Mouse (Mus musculus): ENCODE results near the gene Rpap3.

The Rpap3 gene

DNA sequence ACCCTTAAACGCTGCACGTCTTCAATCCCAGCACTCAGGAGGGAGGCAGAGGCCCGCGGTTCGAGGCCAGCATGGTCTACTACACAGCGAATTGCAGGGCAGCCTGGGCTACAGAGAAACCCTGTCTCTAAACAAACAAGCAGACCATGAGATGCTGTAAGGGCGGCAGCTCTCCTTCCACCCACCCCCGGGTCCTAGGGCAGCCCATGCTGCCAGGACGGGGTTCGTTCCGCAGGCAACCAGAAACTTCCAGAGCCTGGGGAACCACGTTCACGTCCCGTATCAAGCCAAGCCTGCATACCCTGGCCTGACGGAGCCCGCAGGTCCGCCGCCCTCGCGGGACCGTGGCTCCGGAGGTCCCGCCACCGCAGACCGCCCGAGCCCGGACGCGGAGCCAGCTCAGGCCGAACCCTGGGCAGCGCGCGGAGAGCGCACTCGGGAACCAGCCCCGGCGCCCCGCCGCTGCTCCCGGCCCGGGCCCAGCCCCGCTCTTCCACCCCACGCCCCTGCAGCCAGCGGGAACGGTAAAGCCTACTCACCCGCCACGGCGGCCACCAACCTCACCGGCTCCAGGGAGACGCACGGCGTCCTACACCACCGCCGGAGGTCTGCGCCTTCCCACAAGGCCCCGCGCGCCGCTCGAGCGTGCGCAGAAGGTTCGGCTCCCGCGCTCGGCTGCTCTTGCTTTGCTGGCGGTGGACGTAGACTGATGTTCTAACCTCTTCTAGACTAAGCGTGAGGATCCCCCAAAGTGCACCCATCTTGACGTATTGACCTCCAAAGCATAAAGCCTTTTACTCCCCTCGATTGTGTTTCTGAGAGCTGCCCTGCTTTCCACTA is at the start of gene Rpap3:
Rpap3 (minus strand) TSS at position 615 of the 840 bp plus-strand sequence.
- peak; percentile 84 for DNase-seq (ENCODE audit: low spot score)

- DNase-seq (ENCODE audit: low spot score) = no peak
Measured at GRCm38 (mm10) chr15:97755361-97755760, 49.7 kb upstream of the Rpap3 start.

DNA sequence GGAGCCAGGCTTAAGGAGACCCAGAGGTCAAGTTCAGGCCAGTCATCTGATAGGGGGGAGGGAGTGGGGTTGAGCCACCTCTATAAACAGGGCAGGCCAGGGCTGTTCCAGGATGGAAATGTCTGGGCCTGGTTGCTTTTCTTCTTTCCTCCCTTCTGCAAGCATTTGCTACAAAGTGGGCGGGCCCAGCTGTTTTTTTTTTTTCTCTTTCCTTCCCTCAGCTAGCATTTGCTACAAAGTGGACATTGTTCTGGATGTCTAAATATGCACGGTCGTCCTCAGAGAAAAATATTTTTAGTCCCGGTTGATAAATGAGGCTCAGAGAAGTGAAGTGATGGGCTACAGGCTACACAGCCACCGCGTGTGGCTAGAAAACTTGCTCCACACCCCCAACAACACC is 48.9 kb upstream of the Rpap3 start:
- DNase-seq (ENCODE audit: low spot score) = no peak

DNA sequence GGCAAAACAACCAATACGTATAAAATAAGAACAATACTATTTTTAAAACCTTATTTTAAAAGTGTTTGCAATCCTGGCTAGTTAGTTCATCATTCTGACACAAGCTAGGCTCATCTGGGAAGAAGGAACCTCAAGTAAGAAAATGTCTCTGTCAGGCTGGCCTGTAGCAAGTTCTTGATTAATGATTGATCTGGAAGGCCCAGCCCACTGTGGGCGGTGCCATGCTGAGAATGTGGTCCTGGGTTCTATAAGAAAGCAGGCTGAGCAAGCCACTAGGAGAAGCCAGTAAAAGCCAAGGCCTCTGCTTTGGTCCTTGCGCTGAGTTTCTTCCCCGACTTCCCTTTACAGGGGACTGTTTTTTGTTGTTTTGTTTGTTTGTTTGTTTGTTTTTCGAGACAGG is 46.9 kb upstream of the Rpap3 start:
- DNase-seq (ENCODE audit: low spot score) = no peak

DNA sequence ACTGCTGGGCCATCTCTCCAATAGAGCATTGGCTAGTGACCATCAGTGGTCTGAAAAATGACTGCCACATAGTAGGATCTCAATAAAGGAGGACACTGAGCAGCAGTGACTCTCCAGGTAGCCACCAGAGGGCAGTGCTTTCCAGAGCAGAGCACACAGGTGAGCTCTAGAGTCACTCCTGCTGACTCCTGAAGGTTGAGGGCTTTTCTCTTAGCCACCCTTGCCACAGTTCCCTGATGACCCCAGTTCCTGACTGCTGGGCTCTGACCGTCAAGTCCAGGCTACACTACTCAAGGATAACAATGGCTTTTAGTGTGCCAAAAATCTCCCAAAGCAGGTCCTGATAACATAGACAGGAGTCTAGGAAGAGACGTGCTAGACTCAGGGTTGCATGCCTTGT is 46.1 kb upstream of the Rpap3 start:
- no peak for DNase-seq (ENCODE audit: low spot score)

DNA sequence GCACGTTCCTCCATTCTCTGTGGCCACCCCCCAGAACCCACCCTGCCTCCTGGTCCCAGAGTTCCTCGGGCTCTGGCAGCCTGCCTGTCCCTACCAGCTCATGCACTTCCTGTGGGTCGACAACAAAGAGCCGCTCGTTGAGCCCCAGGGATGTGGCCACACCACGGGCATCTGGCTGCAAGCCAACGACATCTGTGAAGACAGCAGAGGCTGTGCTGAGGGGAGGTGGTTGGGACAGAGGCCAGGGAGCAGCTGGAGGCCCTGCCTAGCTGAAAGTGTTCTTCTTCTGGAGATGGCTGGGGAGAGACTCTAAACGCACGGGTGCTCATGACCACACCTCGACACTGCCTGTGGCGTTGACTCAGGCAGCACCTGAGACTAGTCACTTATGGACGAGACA is 45.1 kb upstream of the Rpap3 start:
- peak; percentile 59 for DNase-seq (ENCODE audit: low spot score)

GRCm38 (mm10) chr15:97749841-97750240 is 44.2 kb upstream of the Rpap3 start:
- DNase-seq (ENCODE audit: low spot score) = no peak

DNA sequence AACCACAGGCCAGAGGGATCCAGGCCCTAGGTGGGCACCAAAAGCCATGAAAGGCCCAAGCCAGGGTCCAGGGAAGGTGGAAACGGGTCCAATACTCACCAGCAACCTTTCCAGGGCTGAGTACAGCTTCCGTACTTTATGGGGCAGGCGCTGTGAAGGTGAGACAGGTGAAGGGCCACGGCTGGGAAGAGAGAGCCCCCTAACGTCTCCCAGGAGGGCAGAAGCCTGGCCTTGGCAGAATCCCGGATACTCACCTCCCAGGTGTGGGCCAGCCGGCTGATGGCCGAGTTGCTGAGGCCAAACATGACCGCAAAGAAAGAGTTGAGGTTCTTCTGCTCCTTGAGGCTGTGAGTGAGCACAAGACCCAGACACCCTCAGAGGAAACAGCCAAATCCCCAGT is 43.8 kb upstream of the Rpap3 start:
- DNase-seq (ENCODE audit: low spot score) = no peak

DNA sequence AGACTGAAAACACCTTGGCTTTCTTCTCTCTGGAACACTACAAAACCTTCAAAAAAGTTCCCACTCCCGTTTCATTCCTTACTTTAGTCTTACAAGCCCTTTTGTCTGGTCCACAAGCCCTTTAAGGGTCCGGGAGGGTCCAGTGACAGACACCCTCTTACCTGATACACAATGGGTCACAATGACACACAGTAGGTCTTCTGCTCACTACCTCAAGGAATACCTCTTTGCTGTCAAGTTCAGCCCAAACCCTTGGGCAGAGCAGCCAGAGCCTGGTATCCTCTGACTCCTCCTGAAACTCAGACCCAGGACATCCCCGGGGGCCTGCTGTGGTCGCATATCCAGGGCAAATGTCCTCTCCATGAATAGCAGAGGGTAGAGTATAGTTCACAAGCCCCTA is 43.3 kb upstream of the Rpap3 start:
- no peak for DNase-seq (ENCODE audit: low spot score)

GRCm38 (mm10) chr15:97748309-97748708 is 42.7 kb upstream of the Rpap3 start:
- DNase-seq (ENCODE audit: low spot score) = no peak

DNA sequence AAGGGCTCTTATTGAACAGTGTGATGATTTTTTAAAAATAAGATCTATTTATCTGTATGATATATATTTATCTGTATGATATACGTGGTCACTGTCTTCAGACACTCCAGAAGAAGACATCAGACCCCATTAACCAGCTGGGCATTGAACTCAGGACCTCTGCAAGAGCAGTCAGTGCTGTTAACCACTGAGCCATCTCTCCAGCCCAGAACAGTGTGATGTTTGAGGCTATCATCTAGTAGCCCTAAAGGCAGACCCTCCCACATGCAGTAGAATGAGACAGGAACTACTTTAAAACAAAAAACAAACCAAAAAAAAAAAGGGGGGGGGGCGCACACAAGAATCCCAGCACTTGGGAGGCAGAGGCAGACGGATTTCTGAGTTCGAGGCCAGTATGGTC is 41.9 kb upstream of the Rpap3 start:
- DNase-seq (ENCODE audit: low spot score) = no peak

DNA sequence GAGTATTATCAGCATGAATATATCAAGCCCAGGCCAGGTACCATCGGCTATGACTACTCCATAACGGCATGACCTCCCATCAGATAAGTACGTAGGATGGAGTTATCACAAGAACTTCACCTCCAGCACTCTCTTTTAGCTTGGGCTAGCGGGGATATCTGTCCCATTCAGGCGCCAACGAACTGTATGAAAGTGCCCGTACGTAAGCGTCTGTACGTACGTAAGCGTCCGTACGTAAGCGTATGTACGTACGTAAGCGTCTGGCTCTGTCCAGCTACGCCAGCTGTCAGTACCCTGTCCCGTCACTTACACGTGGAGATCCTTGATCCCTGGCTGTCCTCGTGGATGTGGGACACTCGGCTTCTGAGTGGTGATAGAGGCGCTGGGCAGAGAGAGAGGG is 41.1 kb upstream of the Rpap3 start:
- DNase-seq (ENCODE audit: low spot score) = no peak

DNA sequence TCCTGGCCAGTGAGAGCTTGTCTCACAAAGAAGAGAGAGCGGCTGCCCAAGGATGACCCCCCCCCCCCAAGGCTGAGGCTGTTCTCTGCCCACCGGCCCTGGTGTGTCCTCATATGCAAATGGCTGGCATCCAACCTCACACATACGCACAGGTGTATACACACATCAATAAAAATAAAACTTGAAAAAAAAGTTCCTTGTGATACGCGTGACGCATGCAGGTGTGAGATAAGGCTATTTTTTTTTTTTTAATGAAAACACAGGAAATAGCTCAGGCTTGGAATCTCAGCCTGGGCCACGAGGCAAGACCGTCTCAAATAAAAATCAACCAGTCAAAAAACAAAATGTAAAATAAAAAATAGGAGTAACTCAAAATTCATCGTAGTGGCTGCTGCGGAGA is 40.7 kb upstream of the Rpap3 start:
- DNase-seq (ENCODE audit: low spot score) = no peak

- no peak for DNase-seq (ENCODE audit: low spot score)
Measured at GRCm38 (mm10) chr15:97745331-97745730, 39.7 kb upstream of the Rpap3 start.

- DNase-seq (ENCODE audit: low spot score) = no peak
Measured at GRCm38 (mm10) chr15:97744930-97745329, 39.3 kb upstream of the Rpap3 start.

DNA sequence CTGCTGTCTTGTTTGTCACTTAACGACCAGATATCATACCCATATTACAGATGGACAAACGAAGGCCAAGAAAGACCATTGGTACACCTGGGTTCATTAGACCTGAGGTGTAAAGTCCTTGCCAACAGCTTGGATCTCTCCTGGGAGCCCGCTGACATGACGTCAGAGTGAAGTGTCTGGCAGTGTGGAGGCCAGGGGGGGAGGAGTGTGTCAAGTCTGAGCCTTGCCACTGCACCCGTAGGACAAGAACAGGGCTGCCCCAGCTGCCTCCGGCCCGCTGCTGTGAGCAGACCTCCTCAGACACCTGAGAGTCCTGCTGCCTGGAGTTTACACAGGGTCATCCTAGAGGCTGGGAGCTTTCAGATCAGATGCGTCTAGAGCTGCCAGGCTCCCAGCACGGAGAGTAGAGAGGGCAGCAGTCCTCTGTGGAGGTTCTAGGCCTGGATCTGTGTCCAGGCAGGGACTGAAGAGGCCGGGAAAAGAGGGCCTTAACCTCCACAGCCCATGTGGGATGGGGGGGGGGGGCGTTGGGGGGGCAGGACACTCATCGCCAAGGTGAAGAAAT is 38.4 kb upstream of the Rpap3 start:
- no peak for DNase-seq (ENCODE audit: low spot score)

DNA sequence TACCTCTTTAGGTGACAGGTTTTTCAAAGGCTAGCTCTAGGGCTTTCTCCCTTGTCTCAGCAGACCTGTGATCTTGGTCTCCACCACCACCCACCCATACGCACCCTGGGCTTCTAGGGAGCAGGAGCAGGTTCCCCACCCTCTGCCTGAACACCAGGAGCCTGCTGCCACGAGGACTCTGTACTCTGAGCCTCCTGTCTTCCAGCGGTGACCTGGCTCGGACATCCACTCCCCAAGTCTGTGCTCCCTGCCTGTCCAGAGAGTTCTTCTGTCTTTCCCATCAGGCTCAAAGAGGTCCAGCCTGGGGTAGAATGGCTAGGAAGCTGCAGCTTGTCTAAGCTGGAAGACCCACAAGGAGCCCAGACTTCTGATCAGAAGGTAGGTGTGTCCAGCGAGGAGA is 37.6 kb upstream of the Rpap3 start:
- no peak for DNase-seq (ENCODE audit: low spot score)

DNA sequence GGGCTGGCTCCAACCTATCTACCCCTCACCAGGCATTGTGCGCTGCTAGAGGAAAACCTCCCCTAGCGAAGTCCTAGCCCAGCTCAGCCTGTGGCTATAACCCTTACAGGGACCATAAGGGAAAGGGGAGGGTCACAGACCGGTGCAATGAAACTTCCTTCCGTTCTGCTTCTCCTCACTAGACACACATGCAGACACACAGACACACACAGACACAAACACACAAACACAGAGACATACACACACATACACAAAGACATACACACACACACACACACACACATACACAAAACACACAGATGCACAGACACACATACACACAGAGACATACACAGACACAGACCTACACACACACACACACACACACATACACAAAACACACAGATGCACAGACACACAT is 37.0 kb upstream of the Rpap3 start:
- no peak for DNase-seq (ENCODE audit: low spot score)

- DNase-seq (ENCODE audit: low spot score) = no peak
Measured at GRCm38 (mm10) chr15:97742074-97742473, 36.4 kb upstream of the Rpap3 start.

DNA sequence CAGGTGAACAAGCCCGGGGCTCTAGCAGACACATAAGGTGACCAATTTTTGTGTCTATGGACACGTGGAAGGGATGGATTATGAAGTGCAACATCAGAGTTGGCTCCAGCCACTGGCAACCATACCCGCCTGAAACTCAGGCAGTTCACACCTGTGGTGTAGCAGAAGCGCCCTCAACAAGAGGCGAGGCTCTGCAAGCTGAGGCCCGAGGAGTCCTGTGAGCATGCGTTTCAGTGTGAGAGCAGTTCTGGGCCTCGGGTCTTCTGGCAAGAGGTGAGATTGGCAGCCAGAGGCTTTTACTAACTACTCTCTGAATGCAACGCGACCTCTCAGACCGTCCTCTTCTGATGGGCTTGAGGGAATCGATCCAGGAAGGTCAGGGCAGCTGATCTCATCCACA is 36.0 kb upstream of the Rpap3 start:
- DNase-seq (ENCODE audit: low spot score) = no peak

DNA sequence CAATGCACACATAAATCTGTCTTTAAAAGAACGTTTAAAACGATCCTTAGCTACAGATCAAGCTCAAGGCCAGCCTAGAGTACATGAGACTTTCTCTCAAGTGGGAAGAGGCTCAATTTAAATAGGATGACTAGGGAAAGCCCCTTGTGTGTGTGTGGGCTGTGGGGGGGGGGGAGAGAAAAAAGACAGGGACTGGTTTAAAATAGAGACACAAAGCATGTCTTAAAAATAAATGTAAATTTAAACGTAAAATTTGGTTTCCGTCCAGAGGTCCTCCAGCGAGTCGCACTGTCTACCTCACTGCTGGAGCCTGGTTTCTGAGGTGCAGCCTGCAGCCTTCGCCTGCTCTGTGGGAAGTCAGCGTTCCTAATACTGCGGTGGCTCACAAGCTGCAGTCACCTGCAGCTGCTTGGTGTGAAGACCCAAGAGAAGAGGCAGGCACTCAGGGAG is 34.7 kb upstream of the Rpap3 start:
- DNase-seq (ENCODE audit: low spot score) = no peak

DNA sequence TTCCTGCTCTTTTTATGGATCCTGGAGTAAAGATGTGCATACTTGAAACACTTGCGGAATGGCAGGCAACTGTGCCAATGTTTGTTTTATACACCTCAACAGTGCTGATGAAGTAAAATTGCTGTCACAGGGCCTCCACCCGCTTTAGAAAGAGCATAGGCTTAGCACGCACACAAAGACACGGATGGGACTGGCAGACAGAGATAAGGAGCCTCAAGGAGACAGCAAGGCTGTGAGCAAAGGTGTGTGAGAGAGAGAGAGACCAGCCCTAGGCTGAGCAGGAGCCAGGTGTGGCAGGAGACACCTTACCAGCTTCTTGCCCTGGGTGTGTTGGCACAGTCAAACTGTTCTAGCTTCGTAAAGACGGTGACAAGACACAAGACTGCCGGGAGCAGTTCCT is 33.3 kb upstream of the Rpap3 start:
- DNase-seq (ENCODE audit: low spot score) = no peak

- DNase-seq (ENCODE audit: low spot score) = no peak
Measured at GRCm38 (mm10) chr15:97731988-97732387, 26.4 kb upstream of the Rpap3 start.

DNA sequence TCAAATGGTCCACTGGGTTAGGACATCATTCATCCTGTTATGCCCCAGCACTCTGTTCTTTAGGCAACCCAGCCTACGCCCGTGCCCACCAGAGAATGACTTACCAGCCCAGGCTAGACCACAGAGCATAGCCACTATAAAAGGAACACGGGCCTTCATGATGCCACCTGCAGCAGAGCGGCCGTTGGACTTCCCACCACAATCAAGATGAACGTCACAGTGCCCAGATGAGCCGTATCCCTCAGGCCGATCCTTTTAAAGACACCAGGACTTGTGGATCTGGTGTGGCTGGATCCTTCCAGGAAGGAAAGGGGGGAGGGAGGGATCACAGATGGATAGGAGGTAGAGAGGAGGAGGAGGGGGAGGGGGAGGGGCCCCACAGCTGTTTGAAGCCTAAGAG is 25.5 kb upstream of the Rpap3 start, which contains the start of gene Endou:
Endou (minus strand) TSS at position 229 of the 400 bp plus-strand sequence.
- no peak for DNase-seq (ENCODE audit: low spot score)
